ENCODE assay signal across 8 mouse cellular contexts in genomic region chr9:22259184-22260091, GRCm38 (mm10). TPM values are rescaled to one million over a fixed set of nuclear protein-coding genes. Genes with fewer than 3 reads are reported as not detected.
DNase-seq lines count a peak whose midpoint lies in the region; ATAC-seq lines count a peak whose summit lies in the region.

TSS of gene Zfp599 (minus strand) at chr9:22259895.

- ATAC-seq in inflammation-experienced regulatory T-cells, adult 6 months = peak; percentile 99

- H3K4me1 ChIP-seq in megakaryocyte, embryonic 14.5 days = peaks cover 9% of the 10 kb centered on the region

- no peaks in the 10 kb centered on the region for H3K27me3 ChIP-seq in megakaryocyte, embryonic 14.5 days (replicated peaks)

- peaks cover 21% of the 10 kb centered on the region for H3K36me3 ChIP-seq in megakaryocyte, embryonic 14.5 days (replicated peaks; ENCODE audit: low read length)

- DNase-seq in adrenal gland, adult 2 months = peak; percentile 81
- peak; percentile 87 for DNase-seq in embryo, embryonic 10.5 days (ENCODE audit: low spot score)
- peak; percentile 35 for DNase-seq in gastrocnemius, postnatal 14 days
- peak; percentile 44 to 63 for DNase-seq in left cerebral cortex, adult 9 months (ENCODE audit: low spot score in 2 of 2)
- DNase-seq in right cerebral cortex, postnatal 14 days = peak; percentile 54
- DNase-seq in urinary bladder, postnatal 4 days (ENCODE audit: low spot score in 2 of 2) = peak; percentile 43 to 65

- intact Hi-C loops in gastrocnemius, postnatal 14 days (cut with DNase I; ENCODE audit: low total_unique reads) = no loop called here

- peak within 1 kb of the TSS; percentile 91 for H3K4me3 ChIP-seq in megakaryocyte, embryonic 14.5 days (replicated peaks)

- peaks cover 4% of the 10 kb centered on the region for H3K9me3 ChIP-seq in megakaryocyte, embryonic 14.5 days

RNA-seq across cellular contexts. Expression of gene Zfp599, which starts in this region (rescaled TPM):
- 1 to 10 TPM in 1 of 2 experiments, under 1 TPM in 1; 0.58 to 1.1 TPM for total RNA-seq in adrenal gland, adult 2 months (2021)
- polyA plus RNA-seq in adrenal gland, adult 2 months (2012; rRNA removed) = 0.04 TPM in 1 of 2 replicates, not detected in the other
- under 1 TPM in 1 of 2 experiments, not detected in 1; 0.08 TPM for total RNA-seq in gastrocnemius, postnatal 14 days (2021)
- polyA plus RNA-seq in inflammation-experienced regulatory T-cells, adult 6 months (2017; shearing (Covaris generic)) = 1 to 10 TPM; 5.2 to 8.8 (median 7.8) TPM
- 0.18 TPM in 1 of 2 replicates, not detected in the other for polyA plus RNA-seq in megakaryocyte, embryonic 14.5 days (2012; ENCODE audit: insufficient read depth, low replicate concordance)

Comparison
In these comparisons a context has a peak if more than half of its experiments do, and no peak if none do; other contexts are left out.
1. Peak in every context shown above with its lines: DNase-seq, ATAC-seq and H3K4me3 ChIP-seq.
2. Peak in DNase-seq in gastrocnemius, postnatal 14 days; RNA of the gene not detected or under 1 TPM.
3. DNase-seq: peak in every context shown above with its lines; median percentile 87 in embryo, embryonic 10.5 days; 81 in adrenal gland, adult 2 months; 54 in right cerebral cortex, postnatal 14 days; 54 in urinary bladder, postnatal 4 days; 54 in left cerebral cortex, adult 9 months; 35 in gastrocnemius, postnatal 14 days.